Mouse (Mus musculus): ENCODE results near the gene Gm29427.

DNA sequence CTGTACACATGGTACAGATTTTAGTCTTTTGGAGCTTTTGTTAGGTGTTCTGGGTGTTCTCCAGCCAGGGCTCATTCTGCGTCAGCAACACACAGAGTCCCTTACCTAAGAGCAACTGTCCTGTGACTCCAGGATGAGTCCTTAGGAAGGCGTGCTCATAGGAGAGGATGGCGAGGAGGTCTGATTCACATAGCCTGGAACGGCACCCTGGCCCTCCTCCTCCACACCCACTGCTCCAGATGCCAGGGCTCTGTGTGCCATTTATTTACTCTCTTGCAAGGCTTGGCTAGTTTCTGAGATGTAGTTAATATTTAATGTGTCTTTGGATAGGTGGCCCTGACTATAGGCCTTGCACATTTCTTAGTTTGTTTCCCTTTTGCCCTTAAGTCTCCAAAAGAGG, 18.1 kb upstream of the Gm29427 start:
- no peak for TF ChIP-seq CTCF (IDR thresholded peaks at IDR 0.05; ENCODE audit: insufficient read depth, low read depth, low read length)
- no peak for TF ChIP-seq POLR2A (IDR thresholded peaks at IDR 0.05; ENCODE audit: insufficient read depth, low read depth, low read length)

All from olfactory bulb, adult 2 months (tissue).